Mouse (Mus musculus) lung, adult 18-20 months (tissue): ENCODE data around the gene Pdcd11.

Source experiments
- DNase-seq, 2 experiments: peaks; one replicate each; pipeline ENCODE4 v3.0.0; 2022; ENCODE audit warnings: mixed read lengths in 2 of 2

Pdcd11 gene

DNA sequence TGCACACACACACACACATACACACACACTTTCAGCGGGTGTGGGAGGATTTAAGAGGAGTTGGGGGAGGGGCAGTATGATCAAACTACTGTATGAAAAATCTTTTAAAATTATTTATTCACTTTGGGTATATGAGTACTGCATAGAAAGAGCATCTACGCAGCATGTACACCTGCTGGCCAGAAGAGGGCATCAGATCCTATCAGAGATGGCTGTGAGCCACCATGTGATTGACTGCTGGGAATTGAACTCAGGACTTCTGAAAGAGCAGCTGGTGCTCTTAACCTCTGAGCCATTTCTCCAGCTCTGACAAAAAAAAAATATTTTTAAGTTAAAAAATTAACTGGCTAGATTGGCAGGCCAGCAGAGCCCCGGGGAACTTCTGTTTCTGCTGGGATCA, 83.9 kb downstream of the Pdcd11 start:
- DNase-seq: peak in 1 of 2 experiments; percentile 17

DNA sequence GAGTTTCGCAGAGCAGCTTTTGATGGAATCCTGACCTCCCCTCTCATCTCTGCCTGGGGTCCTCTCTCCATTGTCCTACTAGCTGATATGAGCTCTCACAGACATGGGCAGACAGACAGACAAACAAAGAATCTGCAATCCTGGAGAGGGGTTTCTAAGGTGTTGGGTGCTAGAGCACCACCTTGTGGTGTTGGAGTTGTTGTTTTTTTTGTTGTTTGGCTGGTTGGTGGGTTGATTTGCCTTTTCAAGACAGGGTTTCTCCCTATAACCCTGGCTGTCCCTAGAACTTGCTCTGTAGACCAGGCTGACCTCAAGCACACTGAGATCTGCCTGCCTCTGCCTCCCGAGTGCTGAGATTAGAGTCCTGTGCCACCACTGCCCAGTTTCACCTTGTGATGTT, 84.9 kb downstream of the Pdcd11 start:
- no peak for DNase-seq

DNA sequence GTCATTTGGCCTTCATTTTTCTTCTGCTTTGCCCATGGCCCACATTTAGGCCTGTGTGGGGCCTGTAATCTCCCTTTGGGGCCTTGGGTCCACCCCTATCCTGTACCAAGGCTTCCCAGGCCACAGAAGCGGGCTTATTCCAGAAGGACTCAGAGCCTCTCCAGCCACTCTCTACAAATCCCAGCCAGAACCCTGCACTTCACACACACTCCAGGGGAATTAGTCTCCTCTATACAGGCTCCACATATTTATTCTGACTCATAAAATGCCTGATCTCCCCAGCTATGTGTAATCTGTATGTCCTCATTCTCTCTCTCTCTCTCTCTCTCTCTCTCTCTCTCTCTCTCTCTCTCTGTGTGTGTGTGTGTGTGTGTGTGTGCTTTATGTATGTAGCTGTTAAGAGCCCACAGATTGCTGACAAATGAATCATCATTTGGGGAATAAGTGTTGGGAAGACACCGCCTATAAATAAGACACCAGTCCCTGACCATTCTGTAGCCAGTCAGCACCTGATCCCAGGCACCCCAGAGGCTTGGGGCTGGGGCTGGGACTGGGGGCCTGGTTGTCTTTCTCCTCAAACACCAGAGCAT, 86.4 kb downstream of the Pdcd11 start:
- DNase-seq: no peak

DNA sequence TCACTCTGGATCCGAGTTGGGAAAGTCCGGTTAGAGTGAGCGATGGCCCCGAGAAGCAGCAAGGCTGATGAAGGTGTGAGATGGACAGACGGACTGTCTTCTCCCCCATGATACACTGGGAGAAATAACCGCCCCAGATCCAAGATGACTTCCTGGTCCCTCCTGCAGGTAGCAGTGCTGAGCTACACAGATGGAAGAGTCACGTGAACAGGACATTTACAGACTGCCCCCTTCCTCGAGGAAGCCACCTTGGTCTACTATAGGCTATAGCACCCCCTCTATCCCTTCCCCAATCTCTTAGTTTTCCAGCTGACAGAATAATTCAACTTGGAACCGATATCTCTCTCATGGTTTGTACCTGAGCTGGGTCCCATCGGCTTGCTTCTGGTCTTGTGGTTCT, 87.4 kb downstream of the Pdcd11 start:
- peak in 1 of 2 experiments; percentile 29 for DNase-seq

DNA sequence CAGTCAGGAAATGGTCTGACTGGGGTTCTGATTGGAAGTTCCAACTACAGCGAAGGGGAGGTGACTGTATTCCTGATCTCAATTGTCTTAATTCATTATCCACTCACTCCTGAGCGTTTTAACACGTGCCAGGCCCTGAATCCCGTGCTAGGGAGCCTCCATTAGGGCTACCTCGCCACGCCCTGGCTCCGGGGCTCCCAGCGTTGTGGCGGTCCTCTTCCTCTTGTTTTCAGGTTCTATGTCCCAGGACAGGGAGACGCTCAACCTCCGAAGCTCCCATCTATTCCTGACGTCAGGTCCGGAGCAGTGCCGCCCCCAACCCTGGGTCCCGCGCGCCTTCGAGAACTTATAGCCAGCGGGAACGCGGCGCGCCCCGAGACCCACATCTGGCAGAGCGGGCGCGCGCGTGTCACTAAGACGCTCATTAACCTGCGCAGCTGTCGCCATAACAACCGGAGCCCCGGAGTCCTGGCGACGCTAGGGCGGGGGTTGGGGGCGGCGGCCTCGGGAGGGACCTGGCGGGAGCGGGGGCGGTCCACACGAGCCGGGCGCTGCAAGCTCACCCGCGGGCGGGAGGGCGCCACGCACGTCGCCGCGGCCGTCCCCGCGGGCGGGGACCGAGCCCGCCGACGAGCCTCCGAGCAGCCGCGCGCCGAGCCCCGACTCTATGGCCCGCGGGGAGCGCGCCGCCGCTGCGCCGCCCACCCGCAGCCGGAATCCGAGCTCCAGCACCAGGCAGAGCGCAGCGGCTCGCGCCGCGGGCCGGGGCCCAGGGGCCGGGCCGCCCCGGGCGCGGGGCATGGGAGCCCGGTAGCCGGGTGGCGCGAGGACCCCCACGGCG, 88.1 kb downstream of the Pdcd11 start, which contains the start of gene Neurl1a:
Gene Neurl1a (plus strand): TSS at position 390 of the 841 bp plus-strand sequence.
- peak; percentile 47 to 68 for DNase-seq

DNA sequence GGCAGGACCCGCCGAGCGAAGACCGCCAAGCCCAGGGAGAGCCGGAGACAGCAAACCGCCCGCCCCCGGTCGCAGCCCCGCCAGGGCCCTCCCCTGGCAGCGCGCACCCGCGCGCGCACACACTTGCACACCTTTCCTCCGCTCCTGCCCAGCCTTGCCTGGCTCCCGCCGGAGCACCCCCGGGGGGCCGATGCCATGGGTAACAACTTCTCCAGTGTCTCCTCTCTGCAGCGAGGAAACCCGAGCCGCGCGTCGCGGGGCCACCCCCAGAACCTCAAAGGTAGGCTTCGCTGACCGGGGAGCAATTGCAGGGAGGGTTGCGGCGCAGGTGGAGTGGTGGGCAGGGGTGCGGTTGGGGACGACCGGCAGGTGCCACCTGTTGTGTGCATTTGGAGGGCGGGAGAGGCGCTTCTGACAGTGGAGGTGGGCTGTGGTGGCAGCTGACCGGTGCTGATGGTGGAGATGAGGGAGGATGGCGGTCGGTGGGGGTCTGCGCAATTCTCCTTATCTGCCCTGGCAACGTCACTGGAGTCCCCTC, 88.8 kb downstream of the Pdcd11 start:
- peak in 1 of 2 experiments; percentile 36 for DNase-seq

DNA sequence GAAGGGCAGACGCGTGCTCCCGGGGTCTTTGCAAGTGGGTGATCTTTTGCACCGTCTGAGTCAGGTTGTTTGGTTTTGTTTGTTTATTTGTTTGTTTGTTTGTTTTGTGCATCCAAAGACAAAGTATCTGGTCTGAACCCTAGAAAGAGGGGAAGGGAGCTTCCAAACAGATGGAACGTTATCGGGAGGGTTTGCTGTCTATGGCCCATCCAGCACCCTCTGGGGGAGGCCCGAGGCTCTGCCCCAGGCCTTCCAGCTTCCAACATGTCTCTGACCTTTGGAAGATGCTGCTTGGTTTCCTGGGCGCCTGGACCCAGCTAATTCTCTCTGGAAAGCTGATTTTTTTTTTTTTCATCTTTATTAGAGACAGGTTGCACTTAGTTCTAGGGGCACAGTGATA, 89.4 kb downstream of the Pdcd11 start:
- DNase-seq: no peak
